Mouse (Mus musculus) c-Kit-positive CD71-negative TER-119-negative erythroid progenitor cells, embryonic 14.5 days (primary cell): ENCODE measurements around the gene Uqcr11.

ENCODE experiments used
- DNase-seq: peaks from one replicate; pipeline ENCODE4 v3.0.0-alpha.2; 2013; ENCODE audit warnings: low read depth

Gene Uqcr11

DNA sequence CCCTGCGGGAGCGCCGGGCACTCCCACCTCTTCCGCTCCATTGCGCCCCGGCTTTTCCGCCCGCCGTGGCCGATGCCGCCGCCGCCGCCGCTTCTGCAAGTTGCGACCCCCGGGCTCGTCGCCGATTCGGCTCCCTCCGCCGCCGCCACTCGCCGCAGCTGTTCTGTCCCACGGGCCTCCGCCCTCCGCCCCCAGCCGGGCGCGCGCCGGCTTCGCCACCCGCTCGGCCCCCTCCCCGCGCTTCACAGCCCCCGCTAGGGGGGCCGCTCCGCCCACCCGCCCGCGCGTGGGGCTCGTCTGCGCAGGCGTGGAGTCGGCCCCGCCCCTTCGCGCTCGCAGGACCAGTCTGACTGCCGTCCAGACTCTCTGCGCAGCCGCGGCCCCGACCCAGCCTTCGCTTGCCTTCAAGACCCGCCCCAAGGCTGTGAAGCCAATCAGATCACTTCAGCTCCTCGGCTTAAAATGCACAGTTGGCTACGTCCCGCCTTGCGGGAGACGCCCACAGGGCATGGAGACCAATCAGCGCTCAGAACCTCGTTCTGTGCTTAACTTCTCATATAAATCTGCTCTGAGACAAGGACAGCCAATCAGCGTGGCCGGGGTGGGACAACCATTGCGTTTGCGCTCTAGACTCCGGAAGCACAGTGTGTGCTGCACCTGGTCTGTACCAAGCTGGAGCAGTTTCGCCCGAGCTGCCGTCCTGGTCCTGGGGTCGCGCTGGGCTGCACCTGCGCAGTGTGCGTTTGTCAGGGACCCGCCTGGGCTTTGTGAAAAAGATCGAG, 7.2 kb downstream of the Uqcr11 start, which contains the start of gene Mbd3:
Mbd3 (minus strand) TSS at position 360 of the 782 bp plus-strand sequence.
- DNase-seq: peak; percentile 98

DNA sequence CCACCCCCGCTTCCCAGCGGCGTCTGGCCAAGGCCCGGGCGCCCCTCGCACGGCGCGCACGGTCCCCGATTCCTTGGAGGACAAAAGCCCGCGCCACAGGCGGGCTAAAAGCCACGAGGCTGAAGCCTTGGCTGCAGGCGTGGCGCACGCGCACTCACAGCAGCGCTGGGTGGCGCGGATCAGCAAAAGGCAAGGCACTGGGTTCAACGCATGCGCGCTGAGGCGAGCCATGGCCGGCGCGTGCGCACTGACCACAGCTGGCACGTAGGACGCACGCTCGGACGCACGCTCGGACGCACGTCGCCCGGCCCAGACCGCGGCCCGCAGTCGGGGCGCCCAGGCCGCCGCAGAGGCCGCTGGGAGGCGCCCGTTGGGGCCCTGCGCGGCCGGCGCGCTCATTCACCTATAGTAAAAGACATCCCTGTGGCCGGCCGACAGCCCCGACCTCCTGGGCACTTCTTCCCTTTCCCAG, 7.9 kb downstream of the Uqcr11 start:
- peak; percentile 95 for DNase-seq

DNA sequence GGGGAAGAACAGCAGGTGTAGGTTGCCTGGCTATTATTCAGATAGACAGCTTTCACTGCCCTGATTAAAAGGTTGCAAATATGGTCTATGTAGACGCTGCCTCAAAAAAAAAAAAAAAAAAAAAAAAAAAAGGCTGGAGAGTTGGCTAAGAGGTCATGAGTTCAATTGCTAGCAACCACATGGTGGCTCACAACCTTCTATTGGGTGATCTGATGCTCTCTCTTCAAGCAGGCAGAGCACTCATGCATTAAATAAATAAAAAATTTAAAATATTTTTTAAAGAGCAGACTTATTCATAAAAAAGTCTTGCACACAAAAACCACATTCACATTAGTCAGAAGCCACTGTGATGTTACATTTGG, 8.5 kb downstream of the Uqcr11 start:
- DNase-seq: no peak

DNA sequence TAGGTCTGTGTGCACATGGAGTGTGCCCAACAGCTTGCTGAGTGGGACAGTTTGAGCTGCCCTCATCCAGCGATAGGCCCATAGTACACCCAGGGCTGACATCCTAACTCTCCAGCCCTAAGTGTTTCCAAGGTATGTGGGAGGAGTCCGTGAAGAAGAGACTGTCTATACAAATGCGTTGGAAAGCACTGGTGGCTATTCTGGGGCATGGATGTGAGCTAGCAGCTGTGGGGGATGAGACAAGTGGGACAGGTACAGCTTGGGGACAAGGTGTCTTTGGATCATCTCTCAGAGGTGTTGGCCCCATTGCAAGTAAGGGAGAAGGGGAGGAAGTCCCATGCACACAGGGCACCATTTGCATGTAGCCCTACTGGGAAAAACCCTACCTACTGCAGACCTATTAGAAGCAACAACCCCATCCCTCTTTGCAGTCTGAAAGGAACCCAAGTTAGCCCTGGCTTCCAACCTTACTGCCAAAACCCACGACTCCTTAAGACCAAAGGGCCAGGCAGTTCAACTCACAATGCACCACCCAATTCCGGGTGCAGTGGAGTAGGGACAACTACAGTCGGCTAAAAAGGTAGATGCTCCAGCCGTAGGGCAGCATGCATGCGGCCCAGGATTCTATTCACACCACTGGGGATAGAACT, 9.0 kb downstream of the Uqcr11 start:
- DNase-seq: no peak

DNA sequence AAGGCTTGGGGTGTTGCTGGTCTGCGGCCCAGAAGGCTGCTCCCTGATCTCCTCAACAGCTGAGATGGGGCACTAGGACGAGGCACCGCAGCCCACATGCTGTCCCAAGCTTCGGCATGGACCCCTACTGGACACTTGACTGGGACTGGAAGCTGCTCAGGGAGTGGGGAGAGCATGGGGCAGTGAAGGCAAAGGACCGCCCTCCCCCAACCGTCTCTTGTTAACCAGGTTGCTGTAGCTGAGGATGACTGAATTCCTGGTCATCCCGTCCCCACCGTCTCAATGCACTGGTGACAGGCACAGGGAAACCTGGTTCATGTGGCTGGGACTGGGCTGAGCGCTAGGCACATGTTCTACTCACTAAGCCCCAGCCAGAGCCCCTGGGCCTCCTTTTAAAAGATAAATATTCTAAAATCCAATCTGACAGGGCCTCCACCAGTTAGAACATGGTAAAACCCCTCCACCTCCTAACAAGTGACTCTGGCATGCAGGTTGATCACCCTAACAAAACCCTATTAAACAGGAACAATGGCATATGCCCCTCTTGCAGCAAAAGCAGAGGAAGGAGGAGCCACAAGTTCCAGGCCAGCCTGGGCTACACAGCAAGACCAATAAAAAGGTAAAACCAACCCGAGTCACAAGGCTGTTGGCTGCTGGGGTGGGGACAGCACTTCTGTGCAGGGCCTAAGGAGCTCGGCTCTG, 9.7 kb downstream of the Uqcr11 start:
- no peak for DNase-seq

DNA sequence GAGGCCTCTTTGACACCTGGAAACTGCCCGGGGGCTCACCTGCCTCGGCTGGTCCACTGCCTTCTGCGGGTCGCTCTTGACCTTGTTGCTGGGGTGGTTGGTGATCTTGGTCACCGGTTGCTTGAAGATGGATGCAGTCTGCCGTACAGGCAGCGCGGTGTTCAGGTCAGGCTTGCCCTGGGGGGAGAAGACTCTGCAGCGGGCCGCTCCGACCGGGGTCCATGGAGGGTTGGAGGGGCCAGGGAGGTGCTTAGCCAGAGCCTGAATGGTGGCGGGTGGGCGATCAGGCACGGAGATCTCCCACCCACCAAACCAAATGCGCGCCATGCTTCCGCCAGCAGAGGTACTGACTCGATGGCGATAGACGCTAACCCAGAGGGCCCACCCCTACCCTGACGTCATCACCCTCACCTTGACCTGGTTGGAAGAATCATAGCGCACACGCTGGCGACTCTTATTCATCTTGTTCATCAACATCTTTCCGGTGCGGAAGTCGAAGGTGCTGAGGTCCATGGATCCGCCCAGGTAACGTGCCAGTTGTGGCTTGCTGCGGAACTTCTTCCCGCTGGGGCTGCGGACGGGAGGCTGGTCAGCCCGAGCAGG, 11.5 kb downstream of the Uqcr11 start:
- DNase-seq: no peak

DNA sequence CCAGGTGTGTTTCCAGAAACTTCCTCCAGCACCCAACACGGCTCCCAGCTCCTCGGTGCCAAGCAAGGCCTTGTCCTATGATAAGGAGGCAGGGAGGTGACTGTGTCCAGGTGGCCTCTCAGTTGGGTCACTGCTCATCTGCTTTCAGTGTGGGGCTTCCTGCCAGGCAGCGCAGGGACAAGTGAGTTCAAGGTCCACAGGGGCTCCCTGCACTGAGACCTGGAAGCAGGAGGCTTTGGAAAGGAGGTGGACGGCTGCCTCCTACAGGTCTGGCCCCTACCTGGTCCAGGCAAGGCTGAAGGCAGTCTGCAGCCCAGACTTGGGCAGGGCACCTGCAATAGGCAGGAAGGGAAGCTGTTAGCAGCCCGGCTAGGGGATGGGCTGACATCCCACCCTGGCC, 13.9 kb downstream of the Uqcr11 start:
- no peak for DNase-seq

DNA sequence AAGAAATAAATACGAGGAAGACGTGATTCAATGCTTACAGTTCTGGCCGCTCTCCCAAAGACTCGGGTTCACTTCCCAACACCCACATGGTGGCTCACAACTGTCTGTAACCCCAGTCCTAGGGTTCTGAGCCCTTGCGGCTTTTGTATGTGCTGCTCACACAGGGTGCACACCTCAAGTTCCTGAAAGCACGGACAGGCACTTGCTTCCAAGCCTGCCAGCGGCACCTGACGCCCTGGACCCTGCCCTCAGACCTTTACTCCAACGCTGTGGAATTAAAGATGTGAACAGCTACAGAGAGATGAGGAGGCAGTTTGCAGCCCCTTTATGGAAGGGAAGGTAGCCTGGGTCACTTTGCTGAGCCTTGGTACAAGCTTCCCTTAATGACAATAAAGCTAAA, 15.9 kb downstream of the Uqcr11 start:
- no peak for DNase-seq

DNA sequence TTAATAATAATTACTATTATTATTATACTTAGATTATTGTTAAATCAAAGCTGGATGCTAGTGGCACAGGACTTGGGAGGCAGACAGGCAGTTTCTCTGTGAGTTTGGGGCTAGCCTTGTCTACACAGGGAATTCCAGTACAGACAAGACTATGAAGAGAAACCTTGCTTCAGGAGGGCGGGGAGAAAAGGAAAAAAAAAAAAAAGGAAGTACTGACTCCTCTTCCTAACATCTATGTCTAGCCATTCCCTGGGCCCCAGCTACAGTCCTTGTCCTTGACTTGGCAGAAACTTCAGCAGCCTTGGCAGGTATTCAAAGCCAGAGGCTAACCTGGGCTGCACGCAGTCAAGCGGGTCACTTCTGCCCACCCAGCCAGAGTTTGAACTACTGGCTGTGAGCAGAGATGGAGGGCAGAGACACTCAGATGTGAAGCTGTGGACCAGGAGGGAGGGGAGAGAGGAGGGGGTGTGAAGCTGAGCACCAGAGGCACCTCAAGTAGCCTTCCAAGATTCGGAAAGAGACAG, 17.4 kb downstream of the Uqcr11 start:
- no peak for DNase-seq

DNA sequence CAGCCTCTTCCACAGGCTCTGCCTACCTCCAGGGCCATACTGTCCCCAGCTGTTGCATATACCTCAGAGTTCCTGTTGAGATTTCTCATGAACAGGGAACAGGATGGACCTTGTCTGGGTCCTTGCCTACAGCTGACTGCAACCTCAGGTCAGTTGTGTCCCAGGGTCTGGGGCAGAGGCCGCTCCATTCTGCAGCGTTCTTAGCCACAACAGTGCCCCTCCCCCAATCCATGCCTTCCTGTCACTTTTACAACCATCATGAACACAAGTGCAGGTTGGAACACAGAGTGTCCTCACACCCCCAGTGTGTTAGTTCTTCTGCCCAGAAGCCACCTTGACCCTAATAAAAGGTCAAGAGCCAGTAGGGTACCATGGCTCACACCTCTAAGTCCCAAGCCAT, 17.9 kb downstream of the Uqcr11 start:
- DNase-seq: no peak

DNA sequence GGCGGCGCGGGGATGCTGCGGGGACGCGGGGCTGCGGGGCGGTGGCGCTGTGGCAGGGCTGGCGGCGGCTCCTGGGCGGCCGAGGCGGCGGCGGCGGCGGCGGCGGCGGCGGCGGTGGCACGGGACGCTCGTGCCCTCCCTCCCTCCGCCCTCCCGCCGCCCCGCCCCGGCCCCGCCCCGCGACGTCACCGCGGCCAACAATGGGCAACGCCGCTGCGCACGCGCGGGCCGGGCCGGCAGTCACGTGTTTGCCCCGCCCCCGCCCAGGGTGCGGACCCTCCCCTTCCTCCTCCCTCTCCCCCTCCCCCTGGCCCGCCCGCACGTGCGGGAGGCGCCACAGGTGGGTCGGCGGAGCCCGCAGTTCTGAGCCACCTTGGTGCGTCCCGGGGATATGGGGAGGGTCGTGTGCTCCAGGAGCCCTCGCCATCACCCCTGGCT, 19.1 kb downstream of the Uqcr11 start, which contains the start of gene Mex3d:
Mex3d (minus strand) TSS at position 138 of the 438 bp plus-strand sequence.
- DNase-seq: peak; percentile 65

DNA sequence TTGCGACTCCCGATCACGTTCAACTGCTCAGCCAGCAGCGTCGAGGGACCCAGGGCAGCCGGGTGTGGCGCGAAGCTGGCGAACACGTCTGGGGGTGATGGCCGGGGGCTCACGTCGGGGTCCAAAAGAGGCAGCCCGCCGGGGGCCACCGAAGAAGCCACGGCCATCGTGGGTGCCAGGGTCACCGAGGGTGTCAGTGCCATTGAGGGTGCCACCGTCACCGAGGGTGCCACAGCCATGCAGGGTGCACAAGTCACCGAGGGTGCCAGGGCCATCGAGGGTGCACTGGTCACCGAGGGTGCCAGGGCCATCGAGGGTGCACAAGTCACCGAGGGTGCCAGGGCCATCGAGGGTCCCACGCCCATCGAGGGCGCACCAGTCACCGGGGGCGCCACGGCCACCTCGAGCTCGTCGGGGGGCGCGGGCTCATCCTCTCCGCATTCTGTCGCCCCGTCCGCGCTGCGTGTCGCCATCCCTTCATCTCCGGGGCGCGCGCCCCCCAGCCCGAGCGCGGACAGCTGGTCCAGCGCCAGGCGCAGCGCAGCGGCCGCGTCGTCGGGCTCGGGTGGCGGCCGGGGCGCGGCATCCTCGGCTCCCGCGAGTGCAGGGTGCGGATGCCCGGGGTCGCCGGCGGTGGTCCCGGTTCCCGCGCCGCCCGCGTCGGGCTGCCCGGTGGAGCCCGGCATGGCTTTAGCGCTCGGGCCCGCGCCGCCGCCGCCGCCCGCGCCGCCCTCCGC, 19.7 kb downstream of the Uqcr11 start:
- DNase-seq: no peak

DNA sequence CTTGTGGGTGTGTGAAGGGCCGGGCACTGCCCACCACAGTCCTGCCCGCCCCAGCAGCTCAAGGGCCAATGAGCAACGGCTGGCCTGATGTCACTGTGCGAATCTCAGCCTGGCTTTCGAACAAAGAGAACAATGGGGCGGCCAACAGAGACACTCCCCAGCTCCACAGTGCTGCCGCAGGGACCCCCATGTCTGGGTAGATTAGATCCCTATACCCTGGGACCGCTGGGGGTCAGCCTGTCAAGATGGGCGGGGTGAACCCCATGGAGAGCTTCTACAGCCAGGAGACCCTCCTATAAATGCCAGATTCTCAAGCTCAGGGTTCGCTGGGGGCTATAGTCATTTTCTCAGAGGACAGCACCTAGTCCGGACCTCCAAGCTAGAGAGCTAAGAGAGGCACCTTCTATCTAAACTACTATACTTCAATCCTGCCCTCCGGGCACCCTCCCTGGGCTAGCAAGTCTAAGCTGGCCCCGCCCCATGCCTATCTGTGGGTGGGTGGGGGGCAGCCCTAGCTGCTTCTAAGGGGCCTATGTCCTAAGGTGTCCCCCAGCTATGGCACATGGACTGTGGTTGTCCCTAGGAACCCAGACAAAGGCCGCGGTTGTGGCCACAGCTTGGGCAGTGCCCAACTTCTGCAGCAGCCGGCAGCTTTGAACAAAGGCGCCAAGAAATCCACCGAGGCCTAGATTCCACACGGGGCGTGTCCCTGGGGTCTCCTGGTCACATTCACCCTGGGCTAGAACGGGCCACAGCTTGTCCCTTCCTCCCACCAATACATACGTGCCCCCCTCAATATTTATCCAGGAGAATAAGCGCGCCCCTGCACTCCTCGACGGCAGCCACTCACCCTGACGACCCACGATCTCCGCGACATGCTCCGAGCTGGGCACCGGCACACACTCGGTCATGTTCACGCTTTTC, 20.6 kb downstream of the Uqcr11 start:
- no peak for DNase-seq

DNA sequence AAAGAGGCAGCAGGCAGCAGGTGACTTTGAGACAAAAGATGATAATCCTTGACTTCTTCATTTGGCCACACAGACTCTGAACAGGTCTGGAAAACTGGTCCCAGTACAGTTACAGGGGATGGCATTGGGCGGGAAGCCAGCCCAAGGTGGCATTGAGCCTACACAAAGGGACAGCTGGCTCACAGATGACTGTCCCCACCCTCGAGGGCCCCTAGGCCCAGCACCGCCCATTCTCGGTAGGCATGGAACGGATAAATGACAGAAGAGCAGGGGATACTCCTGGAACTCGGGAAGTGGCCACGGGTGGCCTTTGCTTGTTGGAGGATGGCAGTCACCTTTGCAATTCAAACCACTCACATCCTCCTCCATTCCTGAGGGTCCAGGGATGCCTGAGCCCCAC, 21.3 kb downstream of the Uqcr11 start:
- DNase-seq: no peak

DNA sequence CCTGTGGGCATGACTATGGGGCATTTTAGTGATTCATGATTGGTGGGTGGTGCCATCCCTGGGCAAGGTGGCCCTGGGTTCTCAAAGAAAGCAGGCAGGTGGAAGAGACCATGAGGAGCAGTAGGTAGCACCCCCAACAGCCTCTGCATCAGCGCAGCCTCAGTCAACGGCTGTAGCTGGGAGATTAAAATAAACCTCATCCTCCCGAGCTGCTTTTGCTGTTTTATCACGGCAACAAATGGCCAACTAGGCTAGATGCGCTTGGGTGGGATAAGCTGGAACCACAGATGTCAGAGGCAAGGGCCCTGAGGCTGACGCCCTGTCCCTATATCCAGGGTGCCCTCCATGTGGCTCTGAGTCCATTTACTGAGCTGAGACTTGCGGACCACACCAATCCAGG, 21.9 kb downstream of the Uqcr11 start:
- no peak for DNase-seq

DNA sequence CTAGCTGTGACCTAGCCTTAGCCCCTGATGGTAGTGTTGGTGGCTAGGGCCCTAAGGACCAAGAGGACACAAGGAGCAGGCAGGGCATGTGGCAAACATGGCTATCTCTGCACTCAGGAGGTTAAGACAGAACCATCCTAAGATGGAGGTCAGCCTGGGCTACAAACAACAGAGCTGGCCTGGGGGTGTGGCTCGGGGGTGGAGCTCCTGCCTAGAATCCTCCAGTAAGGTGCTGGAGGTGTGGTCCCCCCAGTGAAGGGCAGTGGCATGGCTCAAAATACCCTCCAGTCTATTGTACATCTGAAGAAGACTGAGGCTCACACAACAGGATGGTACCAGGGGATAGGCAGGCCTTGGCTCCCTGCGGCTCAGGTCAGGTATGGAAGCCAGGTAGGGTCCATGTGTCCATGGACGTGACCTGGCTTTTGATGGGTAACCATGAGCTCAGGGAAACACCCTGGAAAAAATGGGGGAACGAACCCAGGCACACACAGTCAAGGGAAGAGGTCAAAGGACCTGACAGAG, 22.5 kb downstream of the Uqcr11 start:
- DNase-seq: no peak

DNA sequence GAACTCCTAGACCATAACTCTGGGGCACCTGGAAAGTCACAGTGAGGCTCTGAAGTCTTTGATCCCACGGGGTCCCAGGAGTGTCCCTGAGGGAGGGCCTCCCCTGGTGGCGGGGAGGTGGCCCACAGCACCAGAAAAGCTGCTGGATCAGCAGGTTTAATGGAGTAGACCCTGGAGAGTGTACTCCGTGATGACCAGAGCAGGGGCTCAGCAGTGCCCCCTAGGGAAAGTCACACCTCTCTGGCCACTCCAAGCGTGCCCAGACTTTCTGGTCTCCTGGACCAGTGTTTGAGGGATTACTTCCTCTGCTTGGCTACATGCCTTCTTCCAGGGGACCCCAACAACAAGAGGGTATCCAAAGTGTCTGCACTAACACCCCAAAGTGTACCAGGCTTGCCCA, 23.2 kb downstream of the Uqcr11 start:
- DNase-seq: no peak

DNA sequence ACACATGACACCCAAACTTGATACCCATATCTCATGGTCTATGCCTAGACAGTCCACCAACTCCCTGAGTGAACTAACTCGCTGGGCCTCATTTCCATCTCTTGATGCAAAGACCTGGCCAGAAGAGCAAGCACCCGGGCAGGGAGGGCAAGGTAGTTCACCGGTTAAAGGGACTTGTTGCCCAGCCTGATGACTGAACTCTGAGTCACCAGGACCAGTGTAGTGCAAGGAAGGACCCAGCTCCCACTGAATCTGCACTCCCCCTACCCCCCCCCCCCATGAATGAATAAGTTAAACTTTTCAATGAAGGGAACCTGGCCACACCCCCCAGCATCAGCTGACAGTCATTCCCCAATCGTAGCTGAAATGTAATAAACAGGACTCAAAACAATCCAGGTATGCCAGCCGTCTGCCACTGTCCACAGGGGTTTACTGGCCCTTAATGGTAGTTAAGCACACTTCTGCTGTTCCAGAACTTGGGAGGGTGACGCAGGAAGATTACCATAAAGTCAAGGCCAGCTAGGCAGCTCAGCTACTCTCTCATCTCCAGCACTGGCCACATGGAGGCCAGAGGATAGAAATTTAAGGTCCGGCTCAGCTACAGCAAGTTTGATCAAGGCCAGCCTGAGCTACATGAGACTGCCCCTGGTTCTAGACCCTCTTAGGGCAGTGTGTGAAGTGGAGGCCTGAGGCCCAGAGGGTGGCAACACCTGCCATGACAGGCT, 23.8 kb downstream of the Uqcr11 start:
- no peak for DNase-seq

DNA sequence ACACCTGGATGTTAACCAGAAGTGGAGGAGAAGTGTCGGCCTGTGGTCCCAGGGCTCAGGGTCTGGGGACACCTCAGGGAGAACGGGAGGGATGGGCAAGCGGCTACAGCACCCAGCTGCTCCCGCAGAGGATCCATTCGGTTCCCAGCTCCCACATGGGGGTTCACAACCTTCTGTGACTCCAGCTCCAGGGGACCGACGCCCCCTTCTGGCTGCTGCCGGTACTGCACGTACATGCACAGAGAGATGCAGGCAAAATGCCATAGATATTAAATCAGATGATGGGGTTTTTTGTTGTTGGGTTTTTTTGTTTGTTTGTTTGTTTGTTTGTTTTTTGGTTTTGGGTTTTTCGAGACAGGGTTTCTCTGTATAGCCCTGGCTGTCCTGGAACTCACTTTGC, 28.9 kb downstream of the Uqcr11 start:
- DNase-seq: no peak
